Mouse (Mus musculus) adrenal gland, postnatal 14 days (tissue): ENCODE measurements at regions not wholly inside any gene's neighbourhood (a gene's known extent, or its start where the extent isn't known, plus 50 kb on each side); places are given as distances from the start of the nearest gene placed in this dataset.

Source experiments
- DNase-seq: peaks from one replicate; pipeline ENCODE4 v3.0.0; 2021; ENCODE audit warnings: mixed read lengths

- no peak for DNase-seq
These were observed 312.8 kb upstream of the Camk1g start for GRCm38 (mm10) chr1:193682917-193683316.

- no peak for DNase-seq
These were observed 308.4 kb upstream of the Camk1g start for GRCm38 (mm10) chr1:193678448-193678847.

GRCm38 (mm10) chr1:193673236-193673830 lies 303.2 kb upstream of the Camk1g start:
- peak; percentile 43 for DNase-seq

- DNase-seq: no peak
These were observed 302.6 kb upstream of the Camk1g start for GRCm38 (mm10) chr1:193672681-193673080.

- DNase-seq: no peak
These were observed 301.7 kb upstream of the Camk1g start for GRCm38 (mm10) chr1:193671816-193672254.

GRCm38 (mm10) chr1:193671046-193671445 lies 300.9 kb upstream of the Camk1g start:
- DNase-seq: no peak

GRCm38 (mm10) chr1:193670008-193670407 lies 299.9 kb upstream of the Camk1g start:
- no peak for DNase-seq

GRCm38 (mm10) chr1:193668841-193669240 lies 298.7 kb upstream of the Camk1g start:
- DNase-seq: peak; percentile 56

- no peak for DNase-seq
These were observed 295.8 kb upstream of the Camk1g start for GRCm38 (mm10) chr1:193665854-193666253.

GRCm38 (mm10) chr1:193664569-193664968 lies 294.5 kb upstream of the Camk1g start:
- no peak for DNase-seq

- no peak for DNase-seq
These were observed 293.5 kb upstream of the Camk1g start for GRCm38 (mm10) chr1:193663587-193663986.

GRCm38 (mm10) chr1:193662166-193662890 lies 292.2 kb upstream of the Camk1g start:
- DNase-seq: no peak

GRCm38 (mm10) chr1:193661377-193661776 lies 291.3 kb upstream of the Camk1g start:
- DNase-seq: no peak

- DNase-seq: peak; percentile 61
These were observed 285.1 kb upstream of the Camk1g start for GRCm38 (mm10) chr1:193655076-193655677.

- no peak for DNase-seq
These were observed 280.2 kb upstream of the Camk1g start for GRCm38 (mm10) chr1:193650275-193650674.

- no peak for DNase-seq
These were observed 279.3 kb upstream of the Camk1g start for GRCm38 (mm10) chr1:193649400-193649799.

GRCm38 (mm10) chr1:193647371-193648270 lies 277.5 kb upstream of the Camk1g start:
- DNase-seq: peak; percentile 12

GRCm38 (mm10) chr1:193644506-193644905 lies 274.4 kb upstream of the Camk1g start:
- no peak for DNase-seq

GRCm38 (mm10) chr1:193636451-193636850 lies 266.4 kb upstream of the Camk1g start:
- DNase-seq: no peak

- DNase-seq: no peak
These were observed 262.0 kb upstream of the Camk1g start for GRCm38 (mm10) chr1:193632115-193632514.

GRCm38 (mm10) chr1:193629887-193630286 lies 259.8 kb upstream of the Camk1g start:
- no peak for DNase-seq
